Mouse (Mus musculus): ENCODE results near the gene Rslcan18. TPM values are rescaled to one million over a fixed set of nuclear protein-coding genes. Genes with fewer than 3 reads are reported as not detected.

The Rslcan18 gene
- polyA plus RNA-seq, 1 experiment: 0.05 TPM

DNA sequence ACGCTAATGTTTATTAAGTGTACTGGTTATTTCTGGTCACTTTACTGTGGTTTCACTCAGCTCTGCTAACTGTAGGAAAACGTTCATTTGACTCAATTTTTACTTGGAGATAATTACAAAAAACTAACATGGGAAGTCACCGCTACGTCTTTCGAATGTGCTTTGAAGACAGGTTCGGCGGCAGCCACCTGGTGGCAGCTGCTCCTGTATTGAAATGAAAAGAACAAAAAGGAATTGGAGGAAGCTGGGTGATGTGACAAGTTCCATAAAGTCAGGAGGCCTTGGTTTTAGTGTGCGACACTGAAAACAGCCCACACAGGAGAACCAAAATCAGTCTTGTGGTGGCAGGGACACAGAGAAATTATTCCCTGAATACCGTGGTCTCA is 7.2 kb downstream of the Rslcan18 start:
- DNase-seq: no peak

GRCm38 (mm10) chr13:67108194-67108820 is 7.8 kb downstream of the Rslcan18 start, which contains the start of gene Gm28557:
Gm28557 (minus strand) TSS chr13:67108604.
- DNase-seq: peak; percentile 89
- peak within 1 kb of the TSS; percentile 83 for H3K4me3 ChIP-seq (ENCODE audit: control insufficient read depth, insufficient read depth, low read length)
- under 1% methylated on average over 17 of the region's 17 CpGs for WGBS
- peaks cover 6% of the 10 kb centered on the region for H3K4me1 ChIP-seq (replicated peaks; ENCODE audit: control insufficient read depth, insufficient read depth, low read length)
- TF ChIP-seq POLR2A (IDR thresholded peaks at IDR 0.05; ENCODE audit: control insufficient read depth, extremely low read depth, insufficient read depth, low read length, poor library complexity) (no peak), CTCF (IDR thresholded peaks at IDR 0.05; ENCODE audit: borderline replicate concordance, control insufficient read depth, extremely low read depth, insufficient read depth, low read length, poor library complexity) (no peak)
- peak within 1 kb of the TSS; percentile 53; the same call in 1 of the 2 replicates for H3K27ac ChIP-seq (ENCODE audit: control insufficient read depth, insufficient read depth, low read length)
- no peaks in the 10 kb centered on the region for H3K36me3 ChIP-seq (ENCODE audit: control insufficient read depth, insufficient read depth, low read length)
- H3K27me3 ChIP-seq (ENCODE audit: control insufficient read depth, insufficient read depth, low read length): no peaks in the 10 kb centered on the region

More for the DNA sequence above, 7.2 kb downstream of the Rslcan18 start:
- Histone ChIP-seq H3K4me1 (replicated peaks; ENCODE audit: control insufficient read depth, insufficient read depth, low read length) (peaks cover 6% of the 10 kb centered on the region), H3K36me3 (ENCODE audit: control insufficient read depth, insufficient read depth, low read length) (no peaks in the 10 kb centered on the region), H3K27ac (ENCODE audit: control insufficient read depth, insufficient read depth, low read length) (no peak overlapping the region), H3K4me3 (ENCODE audit: control insufficient read depth, insufficient read depth, low read length) (no peak overlapping the region; the same call in 1 of the 2 replicates), H3K27me3 (ENCODE audit: control insufficient read depth, insufficient read depth, low read length) (no peaks in the 10 kb centered on the region)
- WGBS: 4% methylated on average over 9 of the region's 9 CpGs
- TF ChIP-seq POLR2A (IDR thresholded peaks at IDR 0.05; ENCODE audit: control insufficient read depth, extremely low read depth, insufficient read depth, low read length, poor library complexity) (no peak), CTCF (IDR thresholded peaks at IDR 0.05; ENCODE audit: borderline replicate concordance, control insufficient read depth, extremely low read depth, insufficient read depth, low read length, poor library complexity) (no peak)

DNA sequence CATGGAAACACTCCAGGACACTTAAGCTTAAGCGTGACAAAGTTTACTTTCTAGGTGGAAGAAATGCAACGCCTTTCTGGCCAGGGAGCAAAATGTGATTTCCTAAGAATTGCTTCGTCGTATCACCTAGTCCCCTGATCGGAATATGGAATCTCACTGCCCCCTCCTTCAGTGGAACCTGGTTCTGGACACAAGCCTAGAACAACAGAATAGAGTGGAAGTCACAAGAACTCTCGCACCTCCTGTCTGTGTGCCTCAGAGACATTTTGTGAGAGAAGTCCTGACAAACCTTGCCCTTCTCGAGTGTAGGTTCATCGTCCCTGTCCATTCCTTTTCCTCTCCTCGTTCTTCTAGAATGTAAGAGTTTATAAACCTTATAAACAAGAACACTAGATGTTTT is 8.4 kb downstream of the Rslcan18 start:
- Histone ChIP-seq H3K36me3 (ENCODE audit: control insufficient read depth, insufficient read depth, low read length) (no peaks in the 10 kb centered on the region), H3K27ac (ENCODE audit: control insufficient read depth, insufficient read depth, low read length) (no peak overlapping the region)
- WGBS: 61% methylated on average over 9 of the region's 9 CpGs

DNA sequence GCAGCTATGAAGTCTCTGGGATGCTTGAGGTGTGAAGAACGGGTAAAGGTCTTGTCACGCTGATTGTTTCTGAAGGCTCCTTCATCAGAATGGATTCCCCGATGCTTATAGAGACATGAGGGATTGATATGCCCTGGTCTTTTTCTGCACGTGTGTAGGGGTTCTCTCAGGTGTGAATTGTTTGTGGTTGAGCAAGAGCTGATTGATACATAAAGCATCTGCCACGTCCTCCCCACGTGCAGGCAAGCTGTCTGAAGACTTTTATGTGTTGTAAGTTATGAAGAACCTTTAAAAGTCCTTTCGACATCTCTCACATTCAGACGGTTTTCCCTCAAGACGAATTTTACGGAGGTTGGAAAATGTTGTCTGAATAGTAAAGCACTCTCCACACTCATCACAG is 18.2 kb downstream of the Rslcan18 start, which contains the start of gene Zfp708:
TSS of gene Zfp708 (minus strand) at position 101 of the 400 bp plus-strand sequence.
- DNase-seq: no peak
- TF ChIP-seq CTCF (IDR thresholded peaks at IDR 0.05; ENCODE audit: borderline replicate concordance, control insufficient read depth, extremely low read depth, insufficient read depth, low read length, poor library complexity) (no peak), POLR2A (IDR thresholded peaks at IDR 0.05; ENCODE audit: control insufficient read depth, extremely low read depth, insufficient read depth, low read length, poor library complexity) (no peak)
- no peaks in the 10 kb centered on the region for H3K36me3 ChIP-seq (ENCODE audit: control insufficient read depth, insufficient read depth, low read length)

More for the DNA sequence above, 8.4 kb downstream of the Rslcan18 start:
- TF ChIP-seq CTCF (IDR thresholded peaks at IDR 0.05; ENCODE audit: borderline replicate concordance, control insufficient read depth, extremely low read depth, insufficient read depth, low read length, poor library complexity) (no peak), POLR2A (IDR thresholded peaks at IDR 0.05; ENCODE audit: control insufficient read depth, extremely low read depth, insufficient read depth, low read length, poor library complexity) (no peak)
- Histone ChIP-seq H3K4me1 (replicated peaks; ENCODE audit: control insufficient read depth, insufficient read depth, low read length) (peaks cover 6% of the 10 kb centered on the region), H3K4me3 (ENCODE audit: control insufficient read depth, insufficient read depth, low read length) (no peak overlapping the region; the same call in 1 of the 2 replicates), H3K27me3 (ENCODE audit: control insufficient read depth, insufficient read depth, low read length) (no peaks in the 10 kb centered on the region)
- no peak for DNase-seq

DNA sequence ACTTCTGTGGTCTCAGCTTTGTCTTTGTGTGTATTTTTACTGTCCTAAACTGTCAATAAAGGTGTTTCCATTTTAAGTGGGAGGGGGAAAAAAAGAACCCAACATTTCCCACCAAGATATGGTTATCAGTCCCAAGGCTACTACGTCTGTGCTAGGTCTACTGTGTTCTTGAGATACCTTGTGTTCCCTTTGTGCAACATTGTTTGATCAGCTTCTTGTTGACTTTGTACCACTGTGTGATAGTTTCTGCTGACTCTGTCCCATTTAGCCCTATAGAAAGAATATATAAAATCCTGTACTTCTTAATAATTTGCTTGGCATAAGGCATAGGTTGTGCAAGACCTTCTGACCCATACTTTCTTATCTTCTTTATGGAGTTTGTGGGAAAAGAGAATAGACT is 25.9 kb downstream of the Rslcan18 start:
- no peak for DNase-seq
- Histone ChIP-seq H3K27ac (ENCODE audit: control insufficient read depth, insufficient read depth, low read length) (no peak overlapping the region), H3K36me3 (ENCODE audit: control insufficient read depth, insufficient read depth, low read length) (no peaks in the 10 kb centered on the region), H3K4me3 (ENCODE audit: control insufficient read depth, insufficient read depth, low read length) (no peak overlapping the region), H3K4me1 (replicated peaks; ENCODE audit: control insufficient read depth, insufficient read depth, low read length) (no peaks in the 10 kb centered on the region), H3K27me3 (ENCODE audit: control insufficient read depth, insufficient read depth, low read length) (no peaks in the 10 kb centered on the region)
- WGBS: 95% methylated on average over 1 of the region's 1 CpGs
- TF ChIP-seq CTCF (IDR thresholded peaks at IDR 0.05; ENCODE audit: borderline replicate concordance, control insufficient read depth, extremely low read depth, insufficient read depth, low read length, poor library complexity) (no peak), POLR2A (IDR thresholded peaks at IDR 0.05; ENCODE audit: control insufficient read depth, extremely low read depth, insufficient read depth, low read length, poor library complexity) (no peak)

More for the DNA sequence above, 18.2 kb downstream of the Rslcan18 start, which contains the start of gene Zfp708:
- H3K4me3 ChIP-seq (ENCODE audit: control insufficient read depth, insufficient read depth, low read length): no peak within 1 kb of the TSS
- H3K4me1 ChIP-seq (replicated peaks; ENCODE audit: control insufficient read depth, insufficient read depth, low read length): no peaks in the 10 kb centered on the region
- no peak within 1 kb of the TSS for H3K27ac ChIP-seq (ENCODE audit: control insufficient read depth, insufficient read depth, low read length)
- 97% methylated on average over 10 of the region's 10 CpGs for WGBS
- H3K27me3 ChIP-seq (ENCODE audit: control insufficient read depth, insufficient read depth, low read length): no peaks in the 10 kb centered on the region

DNA sequence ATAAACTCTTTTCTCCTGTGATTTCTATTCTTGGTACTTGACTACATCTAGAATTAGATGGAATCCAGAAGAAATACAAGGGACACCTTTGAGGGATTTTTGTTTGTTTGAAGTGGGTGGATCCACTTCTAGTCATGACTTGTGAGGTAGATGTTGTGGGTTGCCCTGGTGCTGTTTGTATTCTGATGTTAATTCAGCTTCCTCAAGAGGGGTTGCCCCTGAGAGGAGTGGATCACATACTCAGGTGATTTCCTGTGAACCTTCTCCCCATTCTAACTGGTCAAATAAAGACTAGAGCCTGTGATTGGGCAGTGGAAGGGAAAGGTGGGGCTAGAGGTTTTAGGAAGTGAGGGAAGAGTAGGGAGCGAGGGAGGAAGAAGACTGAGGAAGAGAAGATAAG is 34.1 kb downstream of the Rslcan18 start:
- Histone ChIP-seq H3K4me1 (replicated peaks; ENCODE audit: control insufficient read depth, insufficient read depth, low read length) (peaks cover 4% of the 10 kb centered on the region; the same call in 1 of the 2 replicates), H3K4me3 (ENCODE audit: control insufficient read depth, insufficient read depth, low read length) (no peak overlapping the region), H3K27ac (ENCODE audit: control insufficient read depth, insufficient read depth, low read length) (no peak overlapping the region), H3K36me3 (ENCODE audit: control insufficient read depth, insufficient read depth, low read length) (no peaks in the 10 kb centered on the region), H3K27me3 (ENCODE audit: control insufficient read depth, insufficient read depth, low read length) (no peaks in the 10 kb centered on the region)
- DNase-seq: no peak
- TF ChIP-seq POLR2A (IDR thresholded peaks at IDR 0.05; ENCODE audit: control insufficient read depth, extremely low read depth, insufficient read depth, low read length, poor library complexity) (no peak), CTCF (IDR thresholded peaks at IDR 0.05; ENCODE audit: borderline replicate concordance, control insufficient read depth, extremely low read depth, insufficient read depth, low read length, poor library complexity) (no peak)
- WGBS: 59% methylated on average over 1 of the region's 1 CpGs

All from thymus, adult 2 months (tissue).